Mouse (Mus musculus) gastrocnemius, postnatal 25 days (tissue): Measurements from ENCODE around the gene Ppp1r7. TPM values are rescaled to one million over a fixed set of nuclear protein-coding genes. Genes with fewer than 3 reads are reported as not detected.

Experiments used
- microRNA-seq, 2 experiments: library from miRNA; unstranded; fragments of <30 nt; microRNA quantifications; one replicate each; pipeline ENCODE4 v1.2.0; 2021; ENCODE audit warnings: borderline replicate concordance in 2 of 2
- total RNA-seq, 2 experiments: library from RNA; stranded (reverse); gene quantifications; 1 replicate in 1 of 2; 2 replicates in 1 of 2; pipeline ENCODE4 v1.2.3; 2021

Ppp1r7 gene
- total RNA-seq, 2 experiments from 2014 or later = 15.8 to 17.5 TPM

Small RNA genes lying within 50 kb of the gene (microRNA-seq; reads per million reads assigned to microRNA genes)
- gene Mir6345 = 0 reads per million in 2 experiments
- gene Mir6902 = 0 to 0.53 reads per million in 2 experiments

Other genes with a start within 250 kb of the Ppp1r7 start
- gene Kif1a, start 240.9 kb upstream of the Ppp1r7 start, total RNA-seq = 1 to 10 TPM; 1.5 to 1.7 TPM
- gene Agxt, start 207.6 kb upstream of the Ppp1r7 start, total RNA-seq = not detected
- not detected for gene 2310007B03Rik, start 181.9 kb upstream of the Ppp1r7 start, total RNA-seq
- gene Crocc2, start 174.1 kb upstream of the Ppp1r7 start, total RNA-seq = not detected
- gene Sned1, start 107.0 kb upstream of the Ppp1r7 start, total RNA-seq = 1 to 10 TPM; 4.6 to 8.0 TPM
- gene Mterf4, start 36.9 kb upstream of the Ppp1r7 start, total RNA-seq = 10 to 100 TPM in 1 of 2 experiments, 1 to 10 TPM in 1; 8.6 to 10.8 TPM
- 1 to 10 TPM in 1 of 2 experiments, under 1 TPM in 1; 0.83 to 2.0 TPM for gene Pask, start 628 bp downstream of the Ppp1r7 start, total RNA-seq
- not detected for gene Ano7, start 31.1 kb downstream of the Ppp1r7 start, total RNA-seq
- gene Hdlbp, start 136.0 kb downstream of the Ppp1r7 start, total RNA-seq = 100 to 1,000 TPM; 290 to 306 TPM
- 10 to 100 TPM; 11.6 to 12.2 TPM for gene Farp2, start 169.2 kb downstream of the Ppp1r7 start, total RNA-seq